Mouse (Mus musculus): Measurements from ENCODE around the gene Tbc1d1. TPM values are rescaled to one million over a fixed set of nuclear protein-coding genes. Genes with fewer than 3 reads are reported as not detected.

Tbc1d1 gene
- total RNA-seq, 1 experiment from 2014 or later: 27.3 TPM

DNA sequence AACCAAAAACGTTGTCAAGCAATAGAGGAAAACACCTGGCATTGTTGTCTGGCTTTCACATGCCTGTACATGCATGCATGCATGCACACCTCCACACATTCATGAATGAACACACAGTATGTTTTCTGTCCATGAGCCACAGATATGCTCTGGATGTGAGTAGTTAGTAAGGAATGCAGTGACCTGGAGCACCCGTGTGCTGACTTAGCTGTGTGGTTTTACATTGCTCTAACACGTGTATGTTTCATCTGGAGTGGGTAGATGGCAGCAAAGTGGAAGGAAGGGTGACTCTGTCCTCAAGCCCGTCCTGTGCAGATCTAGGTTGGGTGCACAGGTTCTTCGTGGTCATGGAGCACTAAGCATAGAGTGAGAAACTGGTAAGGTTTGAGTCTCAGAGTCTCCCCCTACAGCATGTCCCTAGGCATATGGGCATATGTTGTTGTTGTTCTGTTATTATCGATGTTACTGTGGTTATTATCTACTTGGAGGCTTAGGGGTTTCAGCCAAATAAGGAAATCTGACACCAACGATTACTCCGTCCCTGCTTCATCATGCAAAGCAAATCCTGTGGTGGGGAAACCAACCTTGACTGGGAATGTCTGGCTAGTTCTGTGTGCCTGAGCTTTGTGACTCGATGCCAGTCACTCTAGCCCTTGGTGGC lies 86.8 kb downstream of the Tbc1d1 start:
- ATAC-seq (replicated peaks in 1 of 2; ENCODE audit: insufficient read depth in 1 of 2, low FRiP score in 2 of 2, low TSS enrichment in 1 of 2, low read depth in 1 of 2, poor library complexity in 2 of 2, severe bottlenecking in 2 of 2): peak; percentile 46 to 59

DNA sequence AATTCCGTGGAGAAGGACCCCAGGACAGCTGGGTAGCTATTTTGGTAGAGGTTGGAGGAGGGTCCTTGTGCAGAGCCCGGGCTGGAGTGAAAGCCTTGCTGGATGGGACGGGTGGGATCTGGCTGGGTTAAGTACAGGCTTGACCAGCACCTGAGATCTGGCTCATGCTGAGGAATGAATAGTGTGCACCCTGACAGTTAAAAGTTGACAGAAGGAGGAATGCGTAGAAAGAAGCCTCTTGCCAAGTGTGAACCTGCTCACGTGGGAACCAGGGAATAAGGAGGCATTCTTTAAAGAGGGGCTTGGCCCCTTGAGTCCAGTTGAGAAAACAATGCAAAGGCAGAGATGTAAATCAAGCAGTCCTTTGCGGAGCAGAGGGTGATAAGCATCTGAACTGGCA lies 87.6 kb downstream of the Tbc1d1 start:
- ATAC-seq (replicated peaks in 1 of 2; ENCODE audit: insufficient read depth in 1 of 2, low FRiP score in 2 of 2, low TSS enrichment in 1 of 2, low read depth in 1 of 2, poor library complexity in 2 of 2, severe bottlenecking in 2 of 2): no peak

DNA sequence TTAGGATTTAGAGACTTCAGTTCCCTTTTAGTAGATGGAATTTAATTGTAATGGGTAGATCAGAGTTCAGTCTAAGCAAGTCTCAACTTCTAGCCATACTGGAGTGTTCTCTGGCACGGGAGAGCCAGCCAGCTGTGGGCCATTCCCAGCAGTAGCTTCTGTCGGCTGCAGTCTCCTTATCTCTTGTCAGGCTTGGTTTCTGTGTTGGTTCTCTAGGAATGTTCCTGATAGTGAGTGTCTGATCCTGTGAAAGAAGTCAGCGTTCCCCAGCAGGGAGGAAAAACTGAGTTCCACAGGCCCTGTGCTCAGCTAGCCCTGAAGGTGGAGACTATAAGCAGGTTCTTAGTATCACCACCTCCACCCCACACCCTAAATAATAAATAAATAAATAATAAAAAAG lies 88.2 kb downstream of the Tbc1d1 start:
- no peak for ATAC-seq (replicated peaks in 1 of 2; ENCODE audit: insufficient read depth in 1 of 2, low FRiP score in 2 of 2, low TSS enrichment in 1 of 2, low read depth in 1 of 2, poor library complexity in 2 of 2, severe bottlenecking in 2 of 2)

DNA sequence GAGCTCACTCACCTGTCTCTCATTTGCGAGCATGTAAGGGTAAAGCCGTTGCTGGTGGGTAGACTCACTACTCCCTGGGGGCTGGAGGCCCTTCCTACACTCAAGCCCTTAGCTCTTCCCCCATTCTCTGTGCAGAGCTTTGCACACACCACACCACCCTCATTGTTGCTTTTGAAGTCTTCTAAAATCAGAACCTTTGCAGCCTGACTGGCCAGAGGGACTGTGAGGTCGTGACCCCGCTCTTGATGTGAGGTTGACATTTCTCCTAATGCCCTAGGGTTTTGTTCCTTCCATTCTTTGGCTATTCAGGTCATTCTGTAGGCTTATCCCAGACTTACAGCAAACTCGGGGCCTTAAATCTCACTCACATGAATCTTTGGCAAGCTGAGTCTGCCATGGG lies 88.6 kb downstream of the Tbc1d1 start:
- ATAC-seq (replicated peaks in 1 of 2; ENCODE audit: insufficient read depth in 1 of 2, low FRiP score in 2 of 2, low TSS enrichment in 1 of 2, low read depth in 1 of 2, poor library complexity in 2 of 2, severe bottlenecking in 2 of 2): no peak

DNA sequence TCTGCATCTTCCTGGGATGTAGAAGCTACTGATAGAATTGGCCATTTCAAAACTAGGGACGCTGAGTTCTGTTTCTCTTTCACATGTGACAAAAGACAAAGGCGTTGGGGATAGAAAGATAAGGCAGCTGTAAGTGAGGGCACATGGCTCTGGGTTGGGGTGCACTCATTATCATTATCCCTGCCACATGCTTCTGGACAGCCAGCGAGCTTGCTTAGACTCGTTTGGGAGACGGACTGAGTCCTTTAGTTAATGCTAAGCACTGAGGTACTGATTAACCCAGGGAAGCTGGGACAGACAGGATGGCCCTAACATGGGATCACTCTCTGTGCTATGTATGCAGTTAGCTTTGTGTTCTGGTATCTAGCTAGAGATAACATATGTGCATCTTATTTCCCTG lies 95.3 kb downstream of the Tbc1d1 start:
- ATAC-seq (replicated peaks in 1 of 2; ENCODE audit: insufficient read depth in 1 of 2, low FRiP score in 2 of 2, low TSS enrichment in 1 of 2, low read depth in 1 of 2, poor library complexity in 2 of 2, severe bottlenecking in 2 of 2): no peak

DNA sequence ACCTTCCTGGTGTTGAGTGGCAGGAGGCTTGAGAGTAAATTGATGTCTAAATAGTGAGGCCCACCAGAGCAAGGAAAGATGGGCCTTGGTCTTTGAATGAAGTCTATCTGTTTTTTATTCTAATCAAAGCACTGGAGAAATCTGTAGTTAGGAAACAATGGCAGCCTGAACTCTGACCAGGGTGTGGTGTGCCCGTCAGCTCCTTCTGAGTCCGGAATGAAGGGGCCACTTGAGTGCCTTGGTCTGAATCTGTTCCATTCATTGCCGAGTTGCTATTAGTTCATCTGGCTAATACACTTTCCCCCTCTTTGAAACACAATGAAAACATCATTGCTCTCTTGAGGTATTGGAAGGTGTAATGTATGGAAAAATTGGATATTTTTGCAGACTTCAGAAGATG lies 98.2 kb downstream of the Tbc1d1 start:
- ATAC-seq (replicated peaks in 1 of 2; ENCODE audit: insufficient read depth in 1 of 2, low FRiP score in 2 of 2, low TSS enrichment in 1 of 2, low read depth in 1 of 2, poor library complexity in 2 of 2, severe bottlenecking in 2 of 2): no peak

DNA sequence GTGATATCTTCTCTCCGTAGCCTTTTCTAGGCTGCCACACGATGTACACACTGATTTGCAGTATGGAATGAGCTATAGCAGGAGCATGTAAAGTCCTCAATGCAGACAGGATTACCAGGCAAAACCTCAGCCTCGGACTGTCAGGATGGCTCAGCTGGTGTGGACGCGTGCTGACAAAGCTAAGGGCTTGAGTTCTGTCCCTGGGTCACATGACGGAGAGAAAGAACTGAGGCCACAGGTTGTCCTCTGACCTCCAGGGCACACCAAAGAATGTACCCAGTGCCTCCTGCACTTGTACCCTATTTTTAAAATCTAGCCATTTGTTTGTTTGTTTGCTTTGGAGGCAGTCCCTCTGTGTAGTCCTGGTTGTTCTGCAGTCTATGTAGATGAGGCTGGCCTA lies 98.9 kb downstream of the Tbc1d1 start:
- ATAC-seq (replicated peaks in 1 of 2; ENCODE audit: insufficient read depth in 1 of 2, low FRiP score in 2 of 2, low TSS enrichment in 1 of 2, low read depth in 1 of 2, poor library complexity in 2 of 2, severe bottlenecking in 2 of 2): no peak

DNA sequence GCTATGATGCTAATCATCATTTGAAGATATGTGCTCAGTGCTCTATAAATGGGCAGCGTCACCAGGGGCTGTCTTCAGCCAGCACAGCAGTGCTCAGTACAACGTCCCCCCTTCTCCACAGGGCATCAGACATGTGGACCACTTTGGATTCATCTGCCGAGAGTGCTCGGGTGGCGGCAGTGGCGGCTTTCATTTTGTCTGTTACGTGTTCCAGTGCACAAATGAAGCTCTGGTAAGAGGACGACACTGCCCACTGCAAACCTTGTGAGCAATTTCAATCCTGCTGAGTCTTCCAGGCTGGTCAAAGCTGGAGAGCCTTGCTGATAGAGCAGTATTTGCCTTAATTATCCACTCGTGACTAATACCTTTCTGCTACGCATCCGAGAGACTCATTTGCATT lies 107.2 kb downstream of the Tbc1d1 start:
- ATAC-seq (replicated peaks in 1 of 2; ENCODE audit: insufficient read depth in 1 of 2, low FRiP score in 2 of 2, low TSS enrichment in 1 of 2, low read depth in 1 of 2, poor library complexity in 2 of 2, severe bottlenecking in 2 of 2): no peak

DNA sequence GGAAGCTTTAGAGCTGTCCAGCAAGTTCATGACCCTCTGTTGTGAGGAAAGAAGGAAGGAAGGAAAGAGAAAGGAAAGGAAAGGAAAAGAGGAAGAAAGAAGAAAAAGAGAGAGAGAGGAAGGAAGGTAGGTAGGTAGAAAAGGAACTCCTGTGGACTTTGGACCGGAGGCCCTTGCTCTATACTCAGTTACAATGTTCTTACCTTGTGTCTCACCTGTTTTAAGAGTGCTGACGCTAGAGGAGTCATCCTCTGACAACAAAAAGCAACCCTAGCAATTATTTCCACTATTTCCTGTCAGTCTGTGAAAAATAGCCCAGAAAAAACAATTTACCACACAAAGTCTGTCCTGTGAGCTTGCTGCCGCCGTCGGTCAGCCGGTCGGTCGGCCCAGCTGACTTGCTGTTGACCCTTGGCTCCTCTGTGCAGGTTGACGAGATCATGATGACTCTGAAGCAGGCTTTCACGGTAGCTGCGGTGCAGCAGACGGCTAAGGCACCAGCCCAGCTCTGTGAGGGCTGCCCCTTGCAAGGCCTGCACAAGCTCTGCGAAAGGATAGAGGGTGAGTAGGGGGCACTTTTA lies 107.9 kb downstream of the Tbc1d1 start:
- ATAC-seq (replicated peaks in 1 of 2; ENCODE audit: insufficient read depth in 1 of 2, low FRiP score in 2 of 2, low TSS enrichment in 1 of 2, low read depth in 1 of 2, poor library complexity in 2 of 2, severe bottlenecking in 2 of 2): 0 out of 4 replicates have a peak, but pooled peaks of 1 of the 2 experiments have one; percentile 15

DNA sequence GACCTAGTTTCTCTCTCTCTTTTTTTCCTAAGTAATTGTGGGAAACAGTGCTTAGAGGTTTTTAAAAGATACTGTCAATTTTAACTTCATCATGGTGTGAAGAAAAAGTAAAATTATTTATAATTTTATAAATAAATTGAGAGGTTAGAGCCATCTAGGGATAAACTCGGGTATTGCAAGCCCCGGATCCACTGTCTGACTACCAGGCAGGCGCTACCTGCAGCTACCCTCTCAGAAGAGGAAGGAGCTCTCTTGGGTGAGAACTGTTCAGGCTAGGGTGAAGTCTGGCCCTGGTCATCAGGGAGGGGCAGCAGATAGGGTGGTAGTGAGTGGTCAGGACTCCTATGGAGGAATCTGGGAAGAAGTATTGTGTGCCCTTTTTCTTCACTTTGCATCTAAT lies 109.0 kb downstream of the Tbc1d1 start:
- ATAC-seq (replicated peaks in 1 of 2; ENCODE audit: insufficient read depth in 1 of 2, low FRiP score in 2 of 2, low TSS enrichment in 1 of 2, low read depth in 1 of 2, poor library complexity in 2 of 2, severe bottlenecking in 2 of 2): peak; percentile 80 to 88

DNA sequence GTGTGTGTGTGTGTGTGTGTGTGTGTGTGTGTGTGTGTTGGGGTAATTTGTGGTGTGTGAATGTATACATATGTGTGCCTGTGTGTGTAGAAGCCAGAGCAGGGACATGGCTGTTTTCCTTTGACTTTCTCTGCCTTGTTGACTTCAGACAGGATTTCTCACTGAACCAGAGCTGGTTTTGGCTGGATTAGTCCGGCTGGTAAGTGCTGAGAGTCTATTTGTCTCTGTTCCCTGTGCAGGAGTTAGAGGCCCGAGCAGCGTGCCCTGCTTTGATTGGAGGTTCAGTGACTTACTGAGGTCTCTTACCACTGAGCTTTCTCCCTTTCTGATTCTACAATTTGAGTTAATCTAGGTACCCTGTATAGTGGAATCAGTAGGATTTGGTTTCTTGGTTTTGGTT lies 109.8 kb downstream of the Tbc1d1 start:
- no peak for ATAC-seq (replicated peaks in 1 of 2; ENCODE audit: insufficient read depth in 1 of 2, low FRiP score in 2 of 2, low TSS enrichment in 1 of 2, low read depth in 1 of 2, poor library complexity in 2 of 2, severe bottlenecking in 2 of 2)

DNA sequence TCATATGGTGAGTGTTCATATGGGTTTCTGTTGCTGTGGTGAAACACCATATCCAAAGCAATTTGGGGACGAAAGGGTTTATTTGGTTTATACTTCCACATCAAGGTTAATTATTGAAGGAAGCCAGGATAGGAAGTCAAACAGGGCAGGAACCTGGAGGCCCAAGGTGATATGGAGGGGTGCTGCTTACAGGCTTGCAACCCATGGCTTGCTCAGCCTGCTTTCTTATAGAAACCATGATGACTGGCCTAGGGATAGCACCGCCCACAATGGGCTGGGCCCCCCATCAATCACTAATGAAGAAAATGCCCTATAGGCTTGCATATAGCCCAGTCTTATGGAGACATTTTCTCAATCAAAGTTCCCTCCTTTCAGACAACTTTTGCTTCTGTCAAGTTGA lies 110.4 kb downstream of the Tbc1d1 start:
- no peak for ATAC-seq (replicated peaks in 1 of 2; ENCODE audit: insufficient read depth in 1 of 2, low FRiP score in 2 of 2, low TSS enrichment in 1 of 2, low read depth in 1 of 2, poor library complexity in 2 of 2, severe bottlenecking in 2 of 2)

DNA sequence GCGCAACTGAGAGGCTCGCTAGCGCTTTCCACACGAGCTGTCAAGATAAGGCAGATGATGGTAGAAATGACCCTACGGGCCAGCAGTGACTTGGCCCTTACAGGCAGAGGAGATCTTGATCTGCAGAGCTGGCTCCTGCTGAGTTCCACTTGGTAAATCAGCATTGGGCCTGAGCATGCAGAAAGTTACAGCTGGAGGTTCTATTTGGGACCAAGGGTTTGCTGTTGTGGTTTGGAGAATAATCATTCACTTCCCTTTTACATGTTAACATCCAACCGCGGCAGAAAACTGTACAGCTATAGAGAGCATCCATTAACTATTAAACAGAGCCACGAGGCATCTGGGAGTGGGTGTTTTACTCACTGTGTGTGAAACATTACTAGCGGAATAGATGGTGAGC lies 111.2 kb downstream of the Tbc1d1 start:
- peak in 1 of 2 experiments; percentile 60; a peak in 3 of 4 replicates for ATAC-seq (replicated peaks in 1 of 2; ENCODE audit: insufficient read depth in 1 of 2, low FRiP score in 2 of 2, low TSS enrichment in 1 of 2, low read depth in 1 of 2, poor library complexity in 2 of 2, severe bottlenecking in 2 of 2)

DNA sequence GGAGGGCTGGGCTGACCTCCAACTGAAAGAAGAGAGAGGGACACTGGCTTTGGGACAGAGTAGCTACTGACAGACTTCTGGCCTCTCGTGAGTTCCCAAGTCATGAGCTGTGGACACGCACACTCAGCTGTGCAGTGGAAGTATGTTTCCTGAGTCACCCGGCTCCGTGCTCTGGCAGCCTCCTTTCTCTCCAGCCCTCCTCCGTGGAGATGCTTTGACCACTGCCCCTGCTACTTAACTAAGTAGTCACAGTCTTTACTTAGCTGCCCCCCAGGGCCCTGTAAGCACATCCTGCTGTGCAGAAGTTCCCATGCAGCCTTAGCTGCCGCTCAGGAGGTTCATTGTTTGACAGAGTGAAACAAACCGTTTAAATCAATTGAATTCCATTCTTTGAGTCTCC lies 113.6 kb downstream of the Tbc1d1 start:
- ATAC-seq (replicated peaks in 1 of 2; ENCODE audit: insufficient read depth in 1 of 2, low FRiP score in 2 of 2, low TSS enrichment in 1 of 2, low read depth in 1 of 2, poor library complexity in 2 of 2, severe bottlenecking in 2 of 2): no peak

DNA sequence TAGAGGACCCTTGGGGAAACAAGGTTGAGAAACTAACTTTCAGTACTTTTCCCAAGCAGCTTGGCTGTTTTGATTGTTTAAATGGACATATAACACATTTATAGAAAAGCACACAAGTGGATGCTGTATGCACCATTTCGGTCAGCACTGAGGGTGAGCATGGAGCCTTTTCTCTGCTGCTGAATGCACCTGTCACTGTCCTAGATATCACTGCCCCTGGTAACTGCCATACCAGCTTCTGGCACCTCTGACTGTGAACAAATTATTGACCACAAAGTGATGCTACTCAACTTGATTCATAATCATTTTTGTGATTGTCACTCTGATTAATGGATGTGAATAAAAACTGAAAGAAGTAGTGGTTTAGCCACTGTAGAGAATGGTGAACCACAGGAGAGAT lies 117.4 kb downstream of the Tbc1d1 start:
- no peak for ATAC-seq (replicated peaks in 1 of 2; ENCODE audit: insufficient read depth in 1 of 2, low FRiP score in 2 of 2, low TSS enrichment in 1 of 2, low read depth in 1 of 2, poor library complexity in 2 of 2, severe bottlenecking in 2 of 2)

DNA sequence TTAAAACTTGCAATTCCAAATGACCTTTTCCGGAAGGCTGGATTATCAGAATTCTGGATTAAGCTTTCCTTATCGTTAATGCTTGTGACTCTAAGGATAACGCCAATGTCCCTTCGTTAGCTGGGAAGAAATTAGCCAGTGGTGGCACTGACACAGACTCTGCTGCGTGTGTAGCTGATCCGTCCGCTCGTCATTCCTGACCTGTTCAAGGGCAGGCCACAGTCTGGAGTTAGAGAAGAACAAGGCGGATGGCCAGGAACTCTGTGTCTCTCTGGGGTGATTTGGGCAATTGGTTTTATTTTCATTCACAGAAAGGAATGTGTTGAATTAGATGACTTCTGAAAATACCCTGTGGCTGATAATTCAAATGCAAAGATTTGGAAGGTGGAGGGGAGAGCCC lies 118.2 kb downstream of the Tbc1d1 start:
- no peak for ATAC-seq (replicated peaks in 1 of 2; ENCODE audit: insufficient read depth in 1 of 2, low FRiP score in 2 of 2, low TSS enrichment in 1 of 2, low read depth in 1 of 2, poor library complexity in 2 of 2, severe bottlenecking in 2 of 2)

DNA sequence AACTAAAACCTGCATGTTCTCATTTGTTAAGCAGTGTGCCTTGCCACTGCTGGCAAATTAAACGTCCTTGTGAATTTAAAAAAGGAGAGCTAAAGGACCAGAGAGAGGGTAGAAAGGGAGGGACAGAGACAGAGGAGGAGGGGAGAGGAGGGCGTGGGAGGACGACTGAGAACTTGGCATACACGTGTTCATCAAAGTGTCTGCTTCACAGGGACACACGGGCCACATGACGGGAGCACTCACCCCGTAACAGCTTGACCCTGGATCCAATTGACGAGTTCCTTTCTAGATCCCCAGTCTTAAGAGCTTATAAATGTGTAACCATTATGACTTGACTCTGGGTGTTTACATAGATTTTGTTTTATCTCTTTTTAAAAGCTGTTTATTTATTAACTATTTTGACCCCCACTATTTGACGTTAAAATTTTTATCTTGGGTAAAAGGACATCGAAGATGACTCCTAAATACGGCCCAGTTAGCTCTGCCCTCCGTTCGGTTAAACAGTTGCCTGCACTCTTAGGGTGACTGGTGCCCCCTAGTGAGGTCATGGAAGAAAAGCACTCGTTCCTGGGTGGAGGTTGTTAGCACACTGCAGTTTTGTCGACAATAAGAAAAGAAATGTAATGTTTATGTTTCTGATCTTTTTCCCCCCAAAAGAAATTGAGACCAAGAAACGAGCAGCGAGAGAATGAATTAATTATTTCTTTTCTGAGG lies 118.8 kb downstream of the Tbc1d1 start:
- peak; percentile 82 to 88 for ATAC-seq (replicated peaks in 1 of 2; ENCODE audit: insufficient read depth in 1 of 2, low FRiP score in 2 of 2, low TSS enrichment in 1 of 2, low read depth in 1 of 2, poor library complexity in 2 of 2, severe bottlenecking in 2 of 2)

DNA sequence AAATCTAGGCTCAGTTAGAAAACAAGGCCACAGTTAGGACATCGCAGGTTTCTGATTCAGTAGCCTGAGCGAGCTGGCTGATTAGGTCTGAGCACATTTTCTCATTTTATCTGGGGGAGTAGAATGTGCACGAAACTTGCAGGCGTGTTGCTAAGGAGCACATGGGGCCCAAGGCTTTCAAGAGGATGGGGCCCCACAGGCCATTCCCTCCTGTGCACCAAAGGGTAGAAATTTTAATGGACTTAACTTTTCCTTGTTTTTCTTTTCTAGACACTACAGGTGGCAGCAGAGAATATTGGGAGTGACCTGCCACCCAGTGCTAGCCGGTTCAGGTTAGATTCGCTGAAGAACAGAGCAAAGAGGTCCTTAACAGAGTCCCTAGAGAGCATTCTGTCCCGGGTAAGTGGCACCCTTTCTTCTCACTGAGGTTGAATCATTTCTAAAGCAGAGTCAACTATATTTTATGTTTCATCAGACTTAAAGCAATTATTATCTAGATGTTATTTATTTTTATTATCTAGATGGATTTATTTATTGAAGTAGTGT lies 121.6 kb downstream of the Tbc1d1 start:
- ATAC-seq (replicated peaks in 1 of 2; ENCODE audit: insufficient read depth in 1 of 2, low FRiP score in 2 of 2, low TSS enrichment in 1 of 2, low read depth in 1 of 2, poor library complexity in 2 of 2, severe bottlenecking in 2 of 2): no peak

Measured in hematopoietic stem cell, adult 5-6 weeks (primary cell).